Mouse (Mus musculus): ENCODE data around the gene 9330182O14Rik.

Gene 9330182O14Rik

DNA sequence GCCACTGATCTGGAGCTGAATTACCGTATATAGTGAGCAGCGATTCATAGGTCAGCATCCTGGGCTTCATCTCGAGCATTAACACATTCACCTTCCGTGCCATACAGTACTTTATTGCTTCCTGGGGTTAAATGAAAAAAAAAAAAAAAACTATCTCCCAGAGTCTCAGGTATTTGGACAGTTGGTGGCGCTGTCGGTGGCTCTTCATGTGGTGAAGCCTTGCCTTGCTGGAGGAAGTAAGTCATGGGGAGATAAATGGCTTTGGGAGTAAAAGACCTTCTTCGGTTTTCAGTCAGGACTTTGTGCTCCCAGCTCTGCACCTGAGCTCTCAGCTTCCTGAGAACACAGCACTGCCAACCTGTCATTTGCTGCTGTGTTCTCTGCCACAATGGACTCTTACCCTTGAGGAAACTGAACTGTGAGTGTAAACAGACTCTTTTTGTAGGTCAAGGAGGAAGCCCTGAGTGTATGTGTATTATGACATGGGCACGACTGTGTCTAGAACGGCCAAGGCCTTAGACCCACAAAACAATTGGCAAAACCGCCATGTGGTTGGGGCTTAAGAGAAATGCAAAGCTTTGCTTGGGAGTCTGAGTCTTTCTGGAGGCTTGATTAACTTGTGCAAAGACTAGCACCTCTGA, at the start of gene 9330182O14Rik:
9330182O14Rik (plus strand) TSS at position 214 of the 641 bp plus-strand sequence.
- no peak for DNase-seq (ENCODE audit: low spot score)

GRCm38 (mm10) chr15:40103304-40103703, 30.9 kb upstream of the 9330182O14Rik start:
- no peak for DNase-seq (ENCODE audit: low spot score)

- DNase-seq (ENCODE audit: low spot score) = no peak
These were observed 28.5 kb upstream of the 9330182O14Rik start for GRCm38 (mm10) chr15:40105712-40106111.

DNA sequence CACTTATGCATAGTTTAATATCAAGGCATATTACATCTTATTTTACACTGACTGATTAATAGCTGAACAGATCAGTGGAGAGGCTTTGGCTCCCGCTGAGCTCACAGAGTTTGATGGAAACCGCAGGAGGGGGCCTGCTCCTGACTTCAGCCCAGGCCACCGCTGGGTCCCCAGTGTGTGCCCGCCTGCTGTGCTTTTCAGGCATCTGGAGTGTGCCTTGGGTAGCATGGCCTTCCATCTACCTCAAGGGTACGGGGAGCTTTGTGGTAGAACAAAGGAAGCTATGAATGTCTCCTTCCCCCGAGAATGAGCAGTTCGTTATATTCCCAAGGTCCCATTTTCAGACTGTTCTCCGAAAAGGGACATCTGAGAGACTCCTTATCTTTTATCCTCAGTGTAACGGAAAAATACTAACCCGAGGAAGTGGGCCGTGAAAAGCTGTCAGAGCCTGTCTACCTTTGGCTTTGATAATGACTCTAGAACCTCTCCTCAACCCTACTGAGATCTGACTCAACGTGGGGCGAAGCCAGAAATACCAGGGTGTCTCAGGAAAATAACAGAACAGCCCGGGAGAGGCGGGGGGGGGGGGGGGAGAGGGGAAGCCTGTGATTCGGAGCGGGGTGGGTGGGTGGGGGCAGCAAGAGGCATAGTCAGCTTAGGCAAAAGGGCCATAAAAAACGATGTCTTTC, 20.1 kb upstream of the 9330182O14Rik start:
- no peak for DNase-seq (ENCODE audit: low spot score)

DNA sequence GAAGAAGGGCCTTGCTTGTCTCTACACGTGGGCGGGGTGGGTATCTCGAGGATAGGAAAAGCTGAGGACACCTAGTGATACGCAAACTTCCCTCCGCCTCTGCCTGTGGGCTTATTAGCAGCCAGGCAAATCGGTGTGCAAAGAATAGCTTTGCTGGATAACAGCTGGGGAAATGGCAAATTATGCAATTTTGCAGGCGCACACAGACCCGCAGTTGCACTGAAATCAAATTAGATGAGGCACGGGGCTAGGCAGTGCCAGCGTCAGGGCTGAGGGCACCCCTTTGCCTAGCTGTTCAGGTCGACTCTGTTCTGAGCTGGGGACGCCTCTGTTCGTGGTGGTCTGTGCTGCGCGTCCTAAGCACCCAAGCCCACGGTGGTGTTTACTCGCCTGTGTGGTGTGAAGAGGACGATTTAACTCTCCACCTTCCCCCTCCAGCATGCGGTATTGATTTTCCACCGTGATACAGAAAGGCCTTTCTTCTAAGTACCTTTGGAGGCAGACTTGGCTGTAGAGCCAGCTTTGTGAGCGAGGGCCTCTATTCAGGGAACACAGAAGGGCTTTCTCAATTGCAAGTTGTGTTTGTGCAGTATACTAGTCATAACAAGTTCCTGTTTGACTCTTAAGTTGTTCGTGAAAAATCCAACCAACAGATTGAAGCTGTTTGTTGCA, 19.4 kb upstream of the 9330182O14Rik start:
- peak; percentile 27 for DNase-seq (ENCODE audit: low spot score)

DNA sequence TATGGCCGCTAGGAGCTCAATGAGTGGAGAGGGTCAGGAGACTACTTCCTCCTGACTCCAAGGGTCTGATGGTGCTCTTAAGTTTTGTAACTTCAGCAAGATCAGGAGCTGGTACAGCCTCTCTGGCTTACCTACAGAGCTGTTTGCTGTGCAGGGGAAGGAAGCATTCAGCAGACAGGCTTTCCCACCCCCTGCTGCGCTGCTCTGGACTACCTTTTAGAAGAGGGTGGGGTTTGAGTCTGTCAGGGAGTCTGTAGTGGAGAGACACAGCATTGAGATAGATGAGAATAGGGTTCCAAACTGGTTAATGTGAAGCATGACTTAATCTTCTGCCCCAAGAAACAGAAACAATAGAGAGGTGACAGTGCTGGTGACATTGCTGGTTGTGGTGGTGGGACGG, 17.8 kb upstream of the 9330182O14Rik start:
- no peak for DNase-seq (ENCODE audit: low spot score)

- DNase-seq (ENCODE audit: low spot score) = no peak
These were observed 9.8 kb upstream of the 9330182O14Rik start for GRCm38 (mm10) chr15:40124211-40124953.

DNA sequence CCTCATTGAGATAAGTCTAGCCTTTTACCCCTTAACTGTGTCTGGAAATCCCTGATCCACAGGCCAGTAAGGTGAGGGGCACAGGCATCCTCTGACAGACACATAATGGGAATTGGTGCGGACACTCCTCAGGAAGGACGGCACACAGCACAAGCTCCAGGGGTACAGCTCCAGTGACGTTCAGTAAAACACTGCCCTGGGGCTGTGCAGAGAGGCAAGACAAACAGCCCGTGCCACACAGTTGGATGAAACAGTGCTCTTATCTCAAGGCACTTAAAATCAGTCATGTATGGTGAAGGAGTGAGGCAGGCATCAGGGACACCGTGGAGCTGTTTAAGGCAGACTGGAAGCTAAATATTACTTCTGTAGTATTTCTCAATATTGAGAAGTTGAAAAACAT, 4.7 kb upstream of the 9330182O14Rik start:
- DNase-seq (ENCODE audit: low spot score) = no peak

DNA sequence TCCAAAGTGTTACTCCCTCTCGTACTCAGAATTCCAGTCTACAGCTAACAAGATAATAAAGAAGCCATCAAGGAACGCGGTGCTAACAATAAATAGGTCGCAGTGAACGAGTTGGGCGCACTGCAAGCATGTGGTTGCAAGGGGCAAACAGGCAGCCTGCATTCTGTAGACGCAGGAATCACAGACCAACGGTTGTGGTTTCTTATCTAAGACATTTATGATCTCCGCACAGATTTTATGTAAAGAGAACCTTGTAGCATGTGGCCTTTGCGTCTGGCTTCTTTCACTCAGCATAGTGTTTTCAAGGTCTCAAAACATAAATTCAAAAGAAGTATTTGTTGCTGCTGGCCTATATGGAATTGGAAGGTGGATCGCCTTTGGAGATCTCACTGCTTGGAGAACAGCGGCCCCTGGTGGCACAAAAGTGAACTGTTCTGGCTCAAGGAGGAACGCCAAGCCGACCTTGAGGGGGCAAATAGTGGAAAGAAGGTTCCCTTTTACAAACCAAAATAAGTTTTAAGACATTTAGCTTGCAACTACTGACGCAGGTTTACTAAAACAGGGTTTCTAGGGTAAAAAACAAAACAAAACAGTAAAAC, 3.2 kb upstream of the 9330182O14Rik start:
- DNase-seq (ENCODE audit: low spot score) = peak; percentile 82

- no peak for DNase-seq (ENCODE audit: low spot score)
These were observed 1.8 kb upstream of the 9330182O14Rik start for GRCm38 (mm10) chr15:40132408-40132807.

DNA sequence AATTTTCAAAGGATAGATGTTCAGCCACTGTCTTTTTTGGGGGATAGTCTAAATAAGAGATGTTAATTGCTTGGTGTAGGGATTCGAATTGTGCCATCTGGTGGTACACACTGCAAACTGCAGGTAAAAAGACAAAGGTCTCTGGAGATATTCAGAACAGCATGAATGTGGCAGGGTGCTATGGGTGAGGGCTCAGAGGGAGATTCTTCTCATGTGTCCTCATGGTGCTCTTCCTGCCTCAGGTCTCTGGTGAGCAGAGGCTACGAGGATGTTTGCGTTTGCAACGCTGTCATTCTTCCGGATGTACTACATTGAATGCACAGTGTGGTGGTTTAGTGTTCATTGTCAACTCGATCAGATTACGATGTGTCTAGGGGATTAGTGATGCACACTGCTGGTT, 10.1 kb downstream of the 9330182O14Rik start:
- peak; percentile 52 for DNase-seq (ENCODE audit: low spot score)

DNA sequence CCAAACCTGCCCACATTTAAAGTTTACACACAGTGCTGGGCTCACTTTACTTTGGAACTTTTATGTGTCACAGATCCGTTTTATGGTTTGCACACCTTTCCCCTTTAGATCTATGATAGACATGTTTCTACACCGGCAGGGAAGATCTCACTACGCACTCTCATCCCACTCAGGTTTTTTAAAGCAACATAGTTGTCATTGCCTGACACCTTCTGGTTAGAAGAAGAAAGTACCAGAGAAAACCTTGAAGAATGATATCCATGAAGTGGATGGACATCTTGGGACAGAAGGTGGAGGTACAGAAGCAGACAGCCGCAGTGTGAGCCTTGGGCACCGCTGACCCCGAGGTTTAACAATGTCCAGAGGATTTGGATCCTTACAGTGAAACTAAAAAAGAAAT, 23.5 kb downstream of the 9330182O14Rik start:
- DNase-seq (ENCODE audit: low spot score) = no peak

- peak; percentile 82 for DNase-seq (ENCODE audit: low spot score)
These were observed 32.6 kb downstream of the 9330182O14Rik start for GRCm38 (mm10) chr15:40166560-40167275.

- DNase-seq (ENCODE audit: low spot score) = peak; percentile 19
These were observed 33.3 kb downstream of the 9330182O14Rik start for GRCm38 (mm10) chr15:40167276-40168139.

DNA sequence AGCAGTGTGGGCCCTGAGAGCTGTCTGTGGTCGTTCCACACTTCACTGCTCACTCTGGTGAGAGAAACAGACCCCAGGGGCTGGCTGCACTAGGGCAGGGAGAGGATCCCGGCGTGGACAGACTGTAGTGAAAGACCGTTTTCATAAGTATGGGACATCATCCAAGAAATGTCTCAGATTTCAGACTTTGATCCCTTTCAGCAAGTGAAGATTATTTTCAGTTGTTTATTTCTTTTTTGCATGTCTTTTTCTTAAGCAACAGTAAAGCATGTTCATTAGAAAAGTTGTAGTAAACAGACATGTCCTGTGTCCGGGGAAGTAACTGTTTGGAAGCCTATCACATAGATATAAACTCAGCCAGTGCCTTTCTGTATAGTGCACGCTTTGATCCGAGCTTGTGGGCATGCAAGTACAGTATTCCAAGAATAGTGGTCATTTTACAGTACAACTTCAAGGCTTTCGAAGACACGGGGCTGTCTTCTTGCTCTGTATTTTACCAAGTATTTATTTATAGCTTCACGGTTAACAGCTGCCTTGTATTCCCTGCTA, 34.0 kb downstream of the 9330182O14Rik start:
- no peak for DNase-seq (ENCODE audit: low spot score)

DNA sequence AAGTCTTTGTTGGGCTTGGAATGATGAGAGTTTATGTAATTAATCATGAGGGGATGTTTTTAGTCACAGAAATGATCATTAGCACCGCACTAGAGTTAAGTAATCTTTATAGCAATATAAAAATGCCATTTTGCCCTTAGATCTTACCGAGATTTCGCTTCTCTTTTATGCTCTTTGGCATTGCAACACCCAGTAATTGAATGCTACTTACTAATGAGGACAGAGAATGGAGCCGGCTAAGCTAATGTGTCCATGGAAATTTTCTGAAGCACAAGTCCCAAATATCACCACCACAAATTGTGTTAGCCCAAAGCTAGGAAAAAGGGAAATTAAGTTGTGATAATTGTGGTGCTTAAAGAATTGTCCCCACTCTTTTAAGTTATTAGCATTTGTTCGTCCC, 34.9 kb downstream of the 9330182O14Rik start:
- no peak for DNase-seq (ENCODE audit: low spot score)

GRCm38 (mm10) chr15:40169705-40170104, 35.5 kb downstream of the 9330182O14Rik start:
- no peak for DNase-seq (ENCODE audit: low spot score)

DNA sequence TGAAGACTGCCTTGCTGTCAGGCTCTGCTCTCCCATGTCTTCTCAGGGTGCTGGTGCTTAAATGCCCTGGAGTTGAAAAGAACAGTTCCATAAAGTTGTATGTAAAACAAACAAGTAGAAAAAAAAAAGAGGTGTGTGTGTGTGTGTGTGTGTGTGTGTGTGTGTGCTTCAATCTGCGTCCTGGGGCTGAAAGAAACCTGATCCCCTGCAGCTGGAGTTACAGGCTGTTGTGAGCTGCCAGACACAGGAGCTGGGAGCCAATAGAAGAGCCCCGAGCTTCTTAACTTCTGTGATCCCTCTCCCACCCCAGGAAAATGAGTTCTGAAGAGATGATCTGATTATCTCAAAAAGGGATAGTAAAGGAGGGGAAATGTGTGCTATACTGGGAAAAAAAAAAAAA, 45.3 kb downstream of the 9330182O14Rik start:
- no peak for DNase-seq (ENCODE audit: low spot score)

DNA sequence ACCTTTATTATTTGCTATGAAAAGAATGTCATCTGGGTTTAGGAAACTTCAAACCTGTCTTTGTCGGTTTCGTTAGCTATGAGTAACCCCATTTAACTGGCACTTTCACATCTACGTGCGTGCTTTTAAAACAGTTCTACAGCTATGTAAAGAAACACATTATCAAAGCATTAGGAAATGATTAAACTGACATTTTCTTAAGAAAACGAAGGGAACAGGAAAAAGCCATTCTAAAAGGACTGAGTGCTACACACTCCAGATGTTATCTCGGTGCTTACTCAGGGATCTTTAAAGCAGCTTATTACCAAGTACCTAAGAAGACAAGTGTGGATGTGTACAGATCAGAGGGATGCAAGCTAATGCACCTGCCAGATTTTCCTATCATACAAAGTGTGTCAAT, 52.9 kb downstream of the 9330182O14Rik start:
- DNase-seq (ENCODE audit: low spot score) = no peak
